Mouse (Mus musculus): Measurements from ENCODE around the gene Igsf8. TPM values are rescaled to one million over a fixed set of nuclear protein-coding genes. Genes with fewer than 3 reads are reported as not detected.

Igsf8 gene
- polyA plus RNA-seq, 1 experiment from 2014 or later: 137 TPM

DNA sequence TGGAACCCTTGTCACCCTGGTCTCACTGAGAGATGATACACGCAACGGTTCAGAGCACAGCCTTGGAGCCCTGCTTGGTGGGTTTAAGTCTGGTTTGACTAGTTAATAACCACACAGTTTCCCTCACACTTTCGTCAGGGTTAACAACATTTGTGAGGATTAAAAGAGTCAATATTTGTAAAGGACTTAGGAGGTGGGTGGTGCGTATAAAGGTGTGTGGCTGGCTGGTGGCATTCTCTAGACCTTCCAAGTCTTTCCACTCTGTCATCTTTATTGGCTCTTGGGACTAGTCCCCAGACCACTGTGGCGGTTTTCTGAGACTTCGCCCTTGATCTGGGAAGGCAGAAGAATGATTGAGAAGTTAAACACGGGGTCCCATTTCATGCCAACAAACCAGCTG, 83.4 kb downstream of the Igsf8 start:
- H3K36me3 ChIP-seq: no peaks in the 10 kb centered on the region
- WGBS: 86% methylated on average over 7 of the region's 7 CpGs

DNA sequence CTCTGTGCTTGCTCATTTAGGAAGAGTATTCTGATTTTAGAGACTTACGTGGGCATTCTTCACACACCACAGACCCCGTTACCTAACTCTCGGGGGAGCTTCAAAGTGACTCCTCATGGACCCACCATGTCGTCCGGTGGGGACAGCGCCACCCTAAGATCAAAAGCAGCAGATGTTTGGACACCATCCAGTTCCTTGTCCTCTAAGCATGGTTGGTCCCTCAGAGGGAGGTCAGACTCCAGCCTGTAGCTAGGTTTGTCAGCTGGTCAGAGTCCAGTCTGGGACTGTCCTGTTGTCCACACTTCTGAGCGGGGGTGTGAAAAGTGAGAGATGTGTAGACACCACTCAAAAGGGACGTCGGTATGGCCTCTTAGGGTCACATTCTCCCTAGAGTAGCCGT, 85.3 kb downstream of the Igsf8 start:
- Histone ChIP-seq H3K27me3 (no peaks in the 10 kb centered on the region), H3K4me1 (peaks cover 32% of the 10 kb centered on the region), H3K36me3 (no peaks in the 10 kb centered on the region), H3K9me3 (no peaks in the 10 kb centered on the region), H3K9ac (replicated peaks) (no peak overlapping the region), H3K4me2 (replicated peaks) (no peak overlapping the region), H3K27ac (replicated peaks) (no peak overlapping the region), H3K4me3 (no peak overlapping the region)
- WGBS: 88% methylated on average over 10 of the region's 10 CpGs
- no peak for ATAC-seq (replicated peaks)

More for the DNA sequence above, 83.4 kb downstream of the Igsf8 start:
- H3K9ac ChIP-seq (replicated peaks): no peak overlapping the region
- H3K4me2 ChIP-seq (replicated peaks): no peak overlapping the region
- H3K4me3 ChIP-seq: no peak overlapping the region
- no peaks in the 10 kb centered on the region for H3K9me3 ChIP-seq
- H3K27me3 ChIP-seq: no peaks in the 10 kb centered on the region
- ATAC-seq (replicated peaks): no peak
- H3K27ac ChIP-seq (replicated peaks): no peak overlapping the region
- peaks cover 31% of the 10 kb centered on the region for H3K4me1 ChIP-seq

DNA sequence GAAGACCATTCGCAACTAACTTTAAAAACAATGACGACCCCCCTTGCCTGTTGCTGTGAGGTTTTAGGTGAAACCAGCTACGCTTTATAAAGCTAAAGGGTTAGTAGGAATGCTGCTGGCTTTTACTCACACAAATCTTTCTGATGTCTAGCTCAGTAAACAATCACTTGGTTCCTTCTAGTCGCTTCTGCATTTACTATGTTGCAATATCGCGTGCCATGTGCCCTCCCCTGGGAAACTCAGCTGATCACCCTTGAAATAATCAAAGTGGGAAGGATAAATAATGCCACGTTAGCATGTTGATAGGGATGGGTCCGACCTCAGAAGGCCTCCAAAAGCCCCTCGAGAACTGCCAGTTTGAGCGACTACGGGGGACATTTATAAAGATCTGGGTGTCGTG, 85.9 kb downstream of the Igsf8 start:
- Histone ChIP-seq H3K9ac (replicated peaks) (no peak overlapping the region), H3K4me1 (peaks cover 32% of the 10 kb centered on the region), H3K36me3 (no peaks in the 10 kb centered on the region), H3K9me3 (no peaks in the 10 kb centered on the region), H3K4me3 (no peak overlapping the region), H3K27ac (replicated peaks) (no peak overlapping the region), H3K4me2 (replicated peaks) (no peak overlapping the region), H3K27me3 (no peaks in the 10 kb centered on the region)
- 92% methylated on average over 12 of the region's 12 CpGs for WGBS
- no peak for ATAC-seq (replicated peaks)

DNA sequence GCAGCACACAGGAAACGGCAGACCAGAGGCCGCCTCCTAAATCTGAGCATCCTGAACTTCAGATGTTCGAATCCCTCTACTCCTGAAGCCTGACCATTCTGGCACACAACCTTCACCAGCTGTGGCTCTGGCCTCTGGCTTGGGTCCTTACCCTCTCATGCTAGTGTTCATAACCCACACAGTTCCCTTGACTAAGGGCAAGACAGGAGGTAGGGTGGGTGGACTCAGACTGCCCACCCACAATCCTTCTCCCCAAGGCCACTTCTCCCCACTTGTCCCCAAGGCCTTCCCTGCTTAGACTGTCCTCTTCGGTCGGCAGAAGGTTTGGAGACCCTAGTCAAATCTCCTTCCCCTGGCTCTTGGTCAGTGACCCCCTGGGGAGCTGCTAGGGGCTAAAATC, 88.1 kb downstream of the Igsf8 start:
- no peak overlapping the region for H3K9ac ChIP-seq (replicated peaks)

DNA sequence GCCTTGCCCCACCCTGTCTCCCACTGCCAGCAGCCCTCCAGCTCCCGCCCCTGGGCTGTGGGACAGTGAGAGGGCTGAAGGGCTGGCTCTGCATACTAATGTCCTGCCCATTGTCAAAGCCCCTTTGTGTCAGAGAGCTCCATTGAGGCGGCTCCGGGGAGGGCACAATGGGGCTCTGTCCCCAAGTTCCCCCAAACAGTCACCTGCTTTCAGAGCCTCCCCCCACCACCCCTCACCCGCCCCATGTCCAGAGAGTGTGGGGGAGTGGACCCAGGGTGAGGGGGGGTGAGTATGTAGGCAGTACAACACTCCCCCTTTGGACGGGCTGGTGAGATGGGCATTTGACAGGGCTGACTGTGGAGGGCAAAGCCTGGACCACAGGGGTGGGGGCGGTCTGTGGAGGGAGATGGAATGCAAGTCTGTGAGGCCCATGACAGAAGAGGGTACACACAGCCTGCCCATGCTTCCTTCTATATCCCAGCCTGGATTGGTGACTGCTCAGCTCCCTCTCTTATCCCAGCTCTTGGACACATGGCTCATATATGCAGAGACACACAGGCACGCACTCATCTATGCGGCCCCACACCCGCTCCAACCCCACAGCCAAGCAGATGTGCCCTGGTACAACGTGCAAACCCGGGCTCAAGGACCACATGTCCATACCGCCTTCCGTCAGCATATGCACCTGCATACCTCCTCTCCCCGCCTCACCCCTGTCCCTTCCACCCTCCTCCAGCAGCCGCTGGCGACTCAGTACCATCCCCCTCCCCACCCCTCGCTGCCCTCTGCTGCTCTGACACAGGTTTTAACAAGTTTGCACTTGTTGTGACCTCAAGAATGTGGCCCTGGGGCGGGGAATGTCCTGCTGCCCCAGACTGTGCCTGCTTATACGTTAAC, 88.7 kb downstream of the Igsf8 start:
- peak overlapping the region; percentile 73 for H3K27ac ChIP-seq (replicated peaks)
- peak overlapping the region; percentile 23 for H3K4me2 ChIP-seq (replicated peaks)
- H3K4me3 ChIP-seq: no peak overlapping the region
- H3K36me3 ChIP-seq: no peaks in the 10 kb centered on the region
- H3K9ac ChIP-seq (replicated peaks): peak overlapping the region; percentile 3; the same call in 1 of the 2 replicates
- H3K27me3 ChIP-seq: no peaks in the 10 kb centered on the region
- ATAC-seq (replicated peaks): peak; percentile 96
- H3K9me3 ChIP-seq: no peaks in the 10 kb centered on the region
- H3K4me1 ChIP-seq: peaks cover 25% of the 10 kb centered on the region
- 3% methylated on average over 19 of the region's 19 CpGs for WGBS

More for the DNA sequence above, 88.1 kb downstream of the Igsf8 start:
- no peaks in the 10 kb centered on the region for H3K36me3 ChIP-seq
- peaks cover 25% of the 10 kb centered on the region for H3K4me1 ChIP-seq
- no peak overlapping the region for H3K4me2 ChIP-seq (replicated peaks)
- 20% methylated on average over 5 of the region's 5 CpGs for WGBS
- H3K27me3 ChIP-seq: no peaks in the 10 kb centered on the region
- no peaks in the 10 kb centered on the region for H3K9me3 ChIP-seq
- H3K27ac ChIP-seq (replicated peaks): peak overlapping the region; percentile 73
- H3K4me3 ChIP-seq: no peak overlapping the region
- peak; percentile 52 for ATAC-seq (replicated peaks)

DNA sequence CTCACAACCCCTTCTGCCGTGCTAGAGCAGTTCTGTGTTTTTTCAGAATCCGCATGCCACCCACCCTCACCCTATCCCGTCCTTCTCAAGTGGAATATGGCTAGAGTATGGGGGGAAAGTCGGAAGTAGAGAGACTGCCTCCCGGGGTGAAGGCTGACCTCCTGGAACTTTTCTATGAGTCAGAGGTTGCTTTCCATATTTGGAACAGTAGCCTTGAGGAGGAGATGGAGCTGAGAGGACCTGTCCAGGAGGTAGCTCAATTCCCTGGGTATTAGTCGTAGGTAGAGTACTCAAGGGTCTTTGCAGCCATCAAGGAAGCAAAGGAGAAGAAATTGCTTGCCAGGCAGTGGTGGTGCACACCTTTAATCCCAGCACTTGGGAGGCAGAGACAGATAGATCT, 90.6 kb downstream of the Igsf8 start:
- Histone ChIP-seq H3K9me3 (no peaks in the 10 kb centered on the region), H3K4me1 (peaks cover 33% of the 10 kb centered on the region), H3K4me3 (no peak overlapping the region), H3K9ac (replicated peaks) (no peak overlapping the region), H3K4me2 (replicated peaks) (no peak overlapping the region), H3K36me3 (no peaks in the 10 kb centered on the region), H3K27ac (replicated peaks) (no peak overlapping the region), H3K27me3 (no peaks in the 10 kb centered on the region)
- no peak for ATAC-seq (replicated peaks)
- 73% methylated on average over 6 of the region's 6 CpGs for WGBS

DNA sequence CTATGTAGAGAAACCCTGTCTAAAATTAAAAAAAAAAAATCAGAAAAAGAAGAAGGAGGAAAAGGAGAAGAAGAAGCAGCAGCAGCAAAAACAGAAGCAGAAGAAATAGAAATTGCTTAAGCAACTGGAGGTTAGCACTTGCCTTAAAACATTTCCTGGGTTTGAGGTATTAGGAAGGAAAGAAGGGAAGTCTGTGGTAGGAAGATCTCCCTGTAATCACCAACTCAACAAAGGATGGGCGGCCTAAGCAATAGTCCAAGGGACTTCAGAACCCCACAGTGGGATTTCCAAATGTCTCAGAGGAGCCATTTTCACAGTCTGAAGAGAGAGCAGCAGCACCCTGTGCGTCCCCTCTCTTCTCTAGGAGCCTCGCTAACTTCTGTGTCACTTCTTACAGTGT, 91.0 kb downstream of the Igsf8 start:
- Histone ChIP-seq H3K4me1 (peaks cover 36% of the 10 kb centered on the region), H3K27me3 (no peaks in the 10 kb centered on the region), H3K9ac (replicated peaks) (no peak overlapping the region), H3K4me3 (no peak overlapping the region), H3K9me3 (no peaks in the 10 kb centered on the region), H3K4me2 (replicated peaks) (no peak overlapping the region), H3K36me3 (no peaks in the 10 kb centered on the region), H3K27ac (replicated peaks) (no peak overlapping the region)
- ATAC-seq (replicated peaks): no peak
- 96% methylated on average over 3 of the region's 3 CpGs for WGBS

DNA sequence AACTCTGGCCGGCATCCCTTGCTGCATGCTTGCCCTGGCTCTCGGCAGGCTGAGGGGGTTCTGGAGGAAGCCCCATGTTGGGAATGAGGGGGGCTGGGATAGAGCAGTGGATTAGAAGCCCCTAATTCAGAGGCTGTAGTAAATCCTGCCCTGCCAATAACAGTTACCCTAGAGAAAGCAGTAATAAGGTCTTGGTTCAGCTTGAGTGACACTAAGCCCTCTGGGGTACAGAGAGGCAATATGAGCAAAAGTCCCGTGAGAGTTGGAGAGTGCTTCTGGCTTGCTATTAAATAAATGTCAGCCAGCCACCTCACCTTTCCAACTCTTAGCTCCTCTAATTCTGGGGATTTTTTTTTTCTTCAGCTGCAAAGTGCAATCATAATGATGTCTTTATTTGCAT, 93.9 kb downstream of the Igsf8 start:
- Histone ChIP-seq H3K4me2 (replicated peaks) (no peak overlapping the region), H3K27ac (replicated peaks) (peak overlapping the region; percentile 51), H3K4me3 (no peak overlapping the region), H3K27me3 (no peaks in the 10 kb centered on the region), H3K4me1 (peaks cover 25% of the 10 kb centered on the region), H3K9ac (replicated peaks) (no peak overlapping the region), H3K9me3 (no peaks in the 10 kb centered on the region), H3K36me3 (no peaks in the 10 kb centered on the region)
- 0 out of 2 replicates have a peak, but pooled peaks have one; percentile 2 for ATAC-seq (replicated peaks)
- WGBS: 13% methylated on average over 3 of the region's 3 CpGs

DNA sequence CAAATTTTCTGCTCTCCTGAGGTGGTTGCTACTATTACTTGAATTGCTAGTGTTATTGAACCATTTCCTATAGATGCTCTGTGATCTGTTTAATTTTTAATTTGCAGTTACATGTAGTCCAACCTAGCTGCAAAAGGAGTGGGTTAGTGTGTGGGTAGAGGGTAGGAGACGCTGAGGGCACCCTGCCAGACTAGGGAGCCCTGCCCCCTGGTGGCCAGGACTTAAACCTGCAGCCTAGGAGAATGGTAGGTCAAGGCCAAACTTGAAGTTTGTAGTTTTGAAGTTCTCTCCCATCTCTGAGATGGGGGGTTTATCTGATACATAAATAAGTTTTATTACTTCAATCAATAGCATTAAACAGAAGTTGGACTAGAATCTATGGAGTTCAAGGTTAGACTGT, 96.1 kb downstream of the Igsf8 start:
- 3% methylated on average over 1 of the region's 1 CpGs for WGBS
- peaks cover 14% of the 10 kb centered on the region for H3K4me1 ChIP-seq
- H3K36me3 ChIP-seq: no peaks in the 10 kb centered on the region
- no peaks in the 10 kb centered on the region for H3K27me3 ChIP-seq
- H3K9me3 ChIP-seq: no peaks in the 10 kb centered on the region
- no peak overlapping the region for H3K27ac ChIP-seq (replicated peaks)
- no peak overlapping the region for H3K4me3 ChIP-seq
- 0 out of 2 replicates have a peak, but pooled peaks have one; percentile 44 for ATAC-seq (replicated peaks)
- H3K9ac ChIP-seq (replicated peaks): no peak overlapping the region
- H3K4me2 ChIP-seq (replicated peaks): no peak overlapping the region

DNA sequence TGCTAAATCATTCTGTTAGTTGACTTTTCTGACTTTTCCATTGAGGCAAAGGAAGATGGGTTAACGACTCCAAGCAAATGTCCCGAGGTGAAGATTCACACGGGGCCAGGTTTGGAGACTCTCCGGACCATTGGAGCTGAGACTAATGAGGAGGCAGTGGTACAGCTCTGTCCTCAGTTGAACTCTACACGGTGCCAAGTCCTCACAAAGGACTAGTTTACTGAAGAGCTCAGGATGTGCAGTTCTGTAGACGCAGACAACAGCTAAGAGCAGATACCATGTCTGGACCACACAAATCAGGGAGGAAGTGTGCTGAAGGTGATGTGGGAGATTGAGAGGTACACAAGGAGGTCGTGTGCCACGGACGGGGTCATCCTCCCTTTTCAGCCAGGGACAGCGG, 96.9 kb downstream of the Igsf8 start:
- no peak overlapping the region for H3K27ac ChIP-seq (replicated peaks)
- no peaks in the 10 kb centered on the region for H3K27me3 ChIP-seq
- 70% methylated on average over 10 of the region's 10 CpGs for WGBS
- H3K4me3 ChIP-seq: no peak overlapping the region
- H3K4me2 ChIP-seq (replicated peaks): no peak overlapping the region
- H3K9ac ChIP-seq (replicated peaks): no peak overlapping the region
- peaks cover 14% of the 10 kb centered on the region for H3K4me1 ChIP-seq
- ATAC-seq (replicated peaks): no peak
- no peaks in the 10 kb centered on the region for H3K9me3 ChIP-seq
- no peaks in the 10 kb centered on the region for H3K36me3 ChIP-seq

DNA sequence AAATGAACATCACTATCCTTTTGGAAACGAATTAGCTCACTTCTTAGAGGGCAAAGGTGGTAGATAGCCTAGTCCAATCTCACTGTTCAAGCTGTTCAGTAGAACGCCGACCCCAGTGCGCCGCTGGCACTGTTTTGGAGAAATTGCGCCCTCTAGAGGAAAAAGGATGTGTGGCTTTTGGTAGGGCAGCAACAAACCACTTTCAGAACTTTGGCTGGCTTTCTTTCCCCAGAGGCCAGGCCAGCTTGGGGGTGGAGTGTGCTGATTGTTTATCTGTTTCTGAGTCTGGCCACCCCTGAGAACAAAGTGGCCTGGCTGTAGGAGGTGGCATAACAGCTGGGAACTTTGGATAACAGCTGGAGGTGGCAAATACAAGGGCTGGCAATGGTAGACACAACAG, 103.2 kb downstream of the Igsf8 start:
- Histone ChIP-seq H3K4me2 (replicated peaks) (no peak overlapping the region), H3K4me3 (no peak overlapping the region), H3K36me3 (no peaks in the 10 kb centered on the region), H3K9me3 (no peaks in the 10 kb centered on the region), H3K4me1 (no peaks in the 10 kb centered on the region), H3K27me3 (no peaks in the 10 kb centered on the region), H3K9ac (replicated peaks) (no peak overlapping the region), H3K27ac (replicated peaks) (no peak overlapping the region)
- ATAC-seq (replicated peaks): peak; percentile 35; the same call in 1 of the 2 replicates
- 5% methylated on average over 6 of the region's 6 CpGs for WGBS

DNA sequence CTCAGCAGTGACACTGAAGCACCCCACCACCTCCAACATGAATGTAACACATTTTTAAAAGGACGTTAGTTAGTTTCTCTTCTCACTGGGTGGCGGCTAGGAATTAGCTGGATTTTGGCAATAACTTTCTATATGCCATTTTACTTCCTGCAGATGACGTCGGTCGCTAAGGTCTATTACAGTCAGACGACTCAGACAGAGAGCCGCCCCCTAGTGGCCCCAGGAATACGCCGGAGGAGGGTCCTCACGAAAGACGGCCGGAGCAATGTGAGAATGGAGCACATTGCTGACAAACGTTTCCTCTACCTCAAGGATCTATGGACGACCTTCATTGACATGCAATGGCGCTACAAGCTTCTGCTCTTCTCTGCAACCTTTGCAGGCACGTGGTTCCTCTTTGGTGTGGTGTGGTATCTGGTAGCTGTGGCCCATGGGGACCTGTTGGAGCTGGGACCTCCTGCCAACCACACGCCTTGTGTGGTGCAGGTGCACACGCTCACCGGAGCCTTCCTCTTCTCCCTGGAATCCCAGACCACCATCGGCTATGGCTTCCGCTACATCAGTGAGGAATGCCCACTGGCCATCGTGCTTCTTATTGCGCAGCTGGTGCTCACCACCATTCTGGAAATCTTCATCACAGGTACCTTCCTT, 107.5 kb downstream of the Igsf8 start:
- no peaks in the 10 kb centered on the region for H3K36me3 ChIP-seq
- no peak overlapping the region for H3K9ac ChIP-seq (replicated peaks)
- no peaks in the 10 kb centered on the region for H3K4me1 ChIP-seq
- ATAC-seq (replicated peaks): peak; percentile 56; the same call in 1 of the 2 replicates
- H3K9me3 ChIP-seq: no peaks in the 10 kb centered on the region
- no peaks in the 10 kb centered on the region for H3K27me3 ChIP-seq
- H3K4me3 ChIP-seq: no peak overlapping the region
- H3K4me2 ChIP-seq (replicated peaks): 0 out of 2 replicates have a peak overlapping the region, but pooled peaks have one; percentile 16
- 30% methylated on average over 23 of the region's 23 CpGs for WGBS
- no peak overlapping the region for H3K27ac ChIP-seq (replicated peaks)
